Comparison of ENCODE assay signal across 8 mouse cellular contexts in genomic region chr6:8412845-8413598, GRCm38 (mm10).
A peak's percentile ranks its signal among the peaks of the same experiment; 100 is the strongest.
DNase-seq lines count a peak whose midpoint lies in the region; ATAC-seq lines count a peak whose summit lies in the region.
"Had no signal": no experiment of that assay in that cellular context is flagged by ENCODE, and none has a peak within 500 bp of the region (broad histone marks: within the 10 kb centered on the region; RNA-seq: fewer than 3 reads in every experiment).

No protein-coding gene starts in this region.

- DNase-seq in left cerebral cortex, postnatal 4 days, result peak; percentile 72
- no peak for DNase-seq in left cerebral cortex, adult 8-10 months (ENCODE audit: low spot score in 2 of 2)
- peak; percentile 71 for DNase-seq in cerebellum, adult 8-10 months
- DNase-seq in retina, adult 2 months (ENCODE audit: low read depth, low spot score), result peak; percentile 22
- DNase-seq in natural killer cell, adult 2 months (ENCODE audit: low spot score in 2 of 2), result no peak
- no peak for DNase-seq in adrenal gland, postnatal 10 days
- DNase-seq: spleen, adult 18-20 months had no signal

- no peak overlapping the region for H3K4me3 ChIP-seq in forebrain, embryonic 16.5 days (replicated peaks; ENCODE audit: low read length)

- H3K4me2 ChIP-seq in forebrain, embryonic 16.5 days (ENCODE audit: low read length), result peak overlapping the region; percentile 36

- peak overlapping the region; percentile 35 for H3K27ac ChIP-seq in forebrain, embryonic 16.5 days (ENCODE audit: low read length)

- H3K9me3 ChIP-seq in forebrain, embryonic 16.5 days (ENCODE audit: control insufficient read depth, low read length), result no peaks in the 10 kb centered on the region

- H3K9ac ChIP-seq in forebrain, embryonic 16.5 days (replicated peaks; ENCODE audit: low read depth, low read length), result peak overlapping the region; percentile 36

- WGBS in forebrain, embryonic 16.5 days, result 41% methylated on average over 10 of the region's 10 CpGs

- H3K36me3 ChIP-seq in forebrain, embryonic 16.5 days (ENCODE audit: control insufficient read depth, insufficient read depth), result no peaks in the 10 kb centered on the region

- peak; percentile 62 for ATAC-seq in forebrain, embryonic 16.5 days

- H3K4me1 ChIP-seq in forebrain, embryonic 16.5 days (replicated peaks; ENCODE audit: control insufficient read depth, insufficient read depth, low read length), result peaks cover 11% of the 10 kb centered on the region

- intact Hi-C loops in left cerebral cortex, postnatal 4 days (cut with DNase I), result no loop called here

- H3K27me3 ChIP-seq in forebrain, embryonic 16.5 days (replicated peaks; ENCODE audit: control insufficient read depth, insufficient read depth, low read length), result no peaks in the 10 kb centered on the region

Comparison
In these comparisons a context has a peak if more than half of its experiments do, and no peak if none do; other contexts are left out.
1. DNase-seq: peak in left cerebral cortex, postnatal 4 days (single experiment), cerebellum, adult 8-10 months (single experiment) and retina, adult 2 months (single experiment); none in left cerebral cortex, adult 8-10 months (0 of 2), natural killer cell, adult 2 months (0 of 2) and adrenal gland, postnatal 10 days (single experiment).